Mouse (Mus musculus): ENCODE data around the gene Gkn3.
A peak's percentile ranks its signal among the peaks of the same experiment; 100 is the strongest.

Gene Gkn3

GRCm38 (mm10) chr6:87388877-87389276, at the start of gene Gkn3:
TSS of gene Gkn3 (minus strand) at chr6:87388935.
- no peak for DNase-seq

- DNase-seq: no peak
Measured at GRCm38 (mm10) chr6:87436745-87437144, 48.0 kb upstream of the Gkn3 start.

GRCm38 (mm10) chr6:87435791-87436190, 47.1 kb upstream of the Gkn3 start:
- DNase-seq: no peak

DNA sequence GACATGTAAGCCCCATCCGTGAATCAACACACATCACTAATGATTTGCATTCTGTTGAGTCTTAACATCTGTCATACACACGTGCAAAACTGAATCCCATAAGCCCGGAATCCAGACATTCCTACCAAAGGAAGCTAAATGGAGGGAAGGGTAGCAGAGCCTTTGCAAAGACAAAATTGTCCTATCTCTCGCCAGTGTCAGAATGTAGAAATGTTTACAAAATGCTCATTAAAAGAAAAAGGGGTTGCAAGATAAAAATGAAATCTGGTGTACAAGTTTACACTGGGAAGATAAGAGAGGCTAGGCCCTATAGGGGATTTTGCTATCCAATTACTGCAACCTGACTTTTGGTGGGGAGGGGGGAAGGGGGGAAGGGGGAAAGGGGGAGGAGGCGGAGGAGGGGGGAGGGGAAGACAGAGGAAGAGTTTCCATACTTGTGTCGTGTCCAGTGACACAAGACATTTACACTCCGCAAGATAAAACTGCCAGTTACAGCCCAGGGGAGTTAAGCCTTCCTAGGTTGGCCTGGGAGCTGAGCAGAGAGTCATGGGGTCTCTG, 39.8 kb upstream of the Gkn3 start, which contains the start of gene Bmp10:
TSS of gene Bmp10 (plus strand) at position 508 of the 558 bp plus-strand sequence.
- DNase-seq: no peak

GRCm38 (mm10) chr6:87427616-87428015, 38.9 kb upstream of the Gkn3 start:
- DNase-seq: no peak

- DNase-seq: no peak
Measured at GRCm38 (mm10) chr6:87426954-87427353, 38.2 kb upstream of the Gkn3 start.

GRCm38 (mm10) chr6:87424037-87424816, 35.5 kb upstream of the Gkn3 start:
- DNase-seq: peak; percentile 74

- DNase-seq: no peak
Measured at GRCm38 (mm10) chr6:87422304-87422703, 33.6 kb upstream of the Gkn3 start.

GRCm38 (mm10) chr6:87412011-87412410, 23.3 kb upstream of the Gkn3 start:
- no peak for DNase-seq

GRCm38 (mm10) chr6:87401456-87401855, 12.7 kb upstream of the Gkn3 start:
- DNase-seq: no peak

DNA sequence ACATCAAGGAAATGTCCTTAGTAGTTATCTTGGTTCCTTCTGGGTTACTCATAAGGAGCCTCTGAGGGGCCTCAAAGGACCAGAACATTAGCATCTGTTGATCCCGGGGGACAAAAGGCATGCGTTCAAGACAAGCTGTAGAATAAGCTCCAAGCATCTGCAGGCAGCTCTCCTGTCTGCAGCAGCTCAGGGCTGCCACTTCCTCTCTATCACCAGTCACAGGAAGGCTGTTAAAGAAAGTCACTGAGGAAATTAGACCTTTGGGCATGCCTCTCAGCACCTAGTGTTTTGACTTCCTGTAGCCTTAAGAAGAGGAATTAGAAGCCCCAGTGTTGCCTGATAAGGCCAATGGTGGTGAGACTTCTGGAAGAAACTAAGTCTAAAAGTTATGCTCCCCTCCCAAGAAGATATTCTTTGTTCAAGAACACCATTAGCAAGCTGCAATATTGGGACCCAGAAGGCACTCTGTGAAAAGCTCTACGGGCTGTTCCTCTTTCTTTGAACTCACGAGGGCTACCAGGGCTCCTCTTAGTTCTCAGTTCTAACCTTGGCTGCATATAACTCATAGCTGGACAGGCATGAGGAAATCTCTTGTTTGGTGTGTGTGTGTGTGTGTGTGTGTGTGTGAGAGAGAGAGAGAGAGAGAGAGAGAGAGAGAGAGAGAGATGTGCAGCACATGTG, 11.3 kb upstream of the Gkn3 start:
- no peak for DNase-seq

- peak; percentile 89 for DNase-seq
Measured at GRCm38 (mm10) chr6:87399137-87399536, 10.4 kb upstream of the Gkn3 start.

GRCm38 (mm10) chr6:87394783-87395182, 6.0 kb upstream of the Gkn3 start:
- DNase-seq: peak; percentile 53

- peak; percentile 35 for DNase-seq
Measured at GRCm38 (mm10) chr6:87393466-87394205, 4.9 kb upstream of the Gkn3 start.

- DNase-seq: no peak
Measured at GRCm38 (mm10) chr6:87389455-87389989, 787 bp upstream of the Gkn3 start.

- no peak for DNase-seq
Measured at GRCm38 (mm10) chr6:87386681-87387080, 2.1 kb downstream of the Gkn3 start.

- DNase-seq: peak; percentile 81
Measured at GRCm38 (mm10) chr6:87386203-87386602, 2.5 kb downstream of the Gkn3 start.

- no peak for DNase-seq
Measured at GRCm38 (mm10) chr6:87384761-87385160, 4.0 kb downstream of the Gkn3 start.

DNA sequence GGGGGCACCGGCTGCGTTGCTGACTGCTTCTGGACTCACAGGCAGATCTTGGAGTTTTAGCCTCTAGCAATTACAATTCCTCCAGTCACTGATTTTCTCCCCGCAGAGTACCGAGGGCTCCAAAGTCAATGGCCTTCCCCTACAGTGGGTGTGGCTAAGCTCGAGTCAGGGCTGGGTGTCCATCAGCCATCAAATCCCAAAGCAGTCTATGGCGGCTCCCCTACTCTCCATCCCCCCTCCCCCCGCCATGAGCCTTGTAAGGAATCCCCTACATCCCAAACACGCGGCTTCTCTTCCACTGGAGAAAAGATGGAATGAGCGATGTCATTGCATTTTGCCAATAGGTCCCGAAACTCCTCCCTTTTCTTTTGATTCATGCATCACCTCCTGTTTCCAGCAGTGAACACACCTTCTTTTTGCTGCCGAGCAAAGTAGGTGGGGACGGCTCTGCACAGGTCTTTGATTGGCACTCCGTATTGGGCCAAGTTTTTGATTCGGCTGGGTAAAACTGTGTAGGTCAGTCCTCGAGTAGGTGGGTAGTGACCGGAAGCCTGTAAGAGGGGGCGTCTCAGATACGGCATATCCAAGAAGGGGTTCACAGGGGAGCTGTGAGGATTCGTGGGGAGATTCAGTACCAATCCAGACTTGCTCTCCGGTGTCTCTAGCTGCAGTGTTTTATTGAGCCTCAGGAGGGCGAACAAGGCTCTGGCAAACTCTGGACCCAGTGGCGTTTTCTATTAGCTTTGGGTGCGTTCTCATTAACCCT, 4.6 kb downstream of the Gkn3 start:
- DNase-seq: peak; percentile 50

DNA sequence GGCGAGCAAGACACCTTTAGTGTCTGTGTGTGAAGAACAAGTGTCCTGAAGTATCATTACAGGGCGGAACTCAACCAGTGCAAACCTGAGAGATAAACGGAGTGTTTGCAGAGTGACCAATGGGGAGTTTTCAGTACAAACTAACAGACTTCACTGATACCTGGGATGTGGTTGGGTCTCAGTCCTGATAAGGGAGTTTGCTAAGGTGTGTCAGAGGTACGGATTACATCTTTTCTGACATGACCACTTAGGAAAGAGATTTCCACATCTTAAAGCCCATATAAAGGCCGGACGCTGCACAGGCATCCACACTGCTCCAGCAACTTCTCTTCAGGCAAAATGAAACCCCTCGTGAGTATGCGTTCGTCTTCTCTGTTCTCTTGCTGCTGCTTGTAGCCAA, 15.7 kb downstream of the Gkn3 start, which contains the start of gene Gkn2:
TSS of gene Gkn2 (plus strand) at position 301 of the 400 bp plus-strand sequence.
- DNase-seq: no peak

DNA sequence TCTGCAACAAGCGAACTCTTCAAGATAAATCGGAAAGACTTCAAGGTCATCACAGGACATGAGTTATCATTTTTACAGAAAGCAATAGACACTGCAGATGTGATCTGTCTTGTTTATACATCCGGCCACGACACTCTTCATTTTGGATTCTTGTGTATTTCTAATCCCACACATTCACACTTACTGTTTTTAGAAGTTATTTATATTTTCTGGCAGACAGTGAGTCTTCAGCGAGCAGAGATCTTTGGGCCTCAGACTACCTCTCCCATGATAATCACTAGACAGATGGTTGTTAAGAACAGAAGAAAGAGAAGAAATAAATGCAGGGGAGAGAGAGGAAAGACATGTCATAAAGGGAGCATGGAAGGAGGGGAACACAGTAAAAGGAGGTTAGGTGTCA, 19.5 kb downstream of the Gkn3 start:
- no peak for DNase-seq

- no peak for DNase-seq
Measured at GRCm38 (mm10) chr6:87354441-87354840, 34.3 kb downstream of the Gkn3 start.
